Mouse (Mus musculus) testis, adult 2 months (tissue): Measurements from ENCODE around the gene Fndc8. TPM values are rescaled to one million over a fixed set of nuclear protein-coding genes. Genes with fewer than 3 reads are reported as not detected.

Experiments
- H3K27ac ChIP-seq: fragments of 200-500 bp; 2 replicates; pipeline ENCODE4 v1.5.1; 2012; ENCODE audit warnings: low read depth, low read length; ENCODE audit not compliant: control insufficient read depth, insufficient read depth
- H3K27me3 ChIP-seq: fragments of 200-500 bp; 2 replicates; pipeline ENCODE4 v1.6.1; 2012; ENCODE audit warnings: mild to moderate bottlenecking, low read length, moderate library complexity; ENCODE audit not compliant: control insufficient read depth, insufficient read depth
- H3K36me3 ChIP-seq: fragments of 200-500 bp; 2 replicates; pipeline ENCODE4 v1.6.1; 2012; ENCODE audit warnings: mild to moderate bottlenecking, low read length; ENCODE audit not compliant: control insufficient read depth, insufficient read depth
- H3K4me1 ChIP-seq: fragments of 200-500 bp; 2 replicates; pipeline ENCODE4 v1.6.1; 2012; ENCODE audit warnings: low read length; ENCODE audit not compliant: control insufficient read depth, insufficient read depth
- H3K4me3 ChIP-seq: fragments of 200-500 bp; 2 replicates; pipeline ENCODE4 v1.5.1; 2012; ENCODE audit warnings: low read depth, mild to moderate bottlenecking, low read length, moderate library complexity, mixed read lengths; ENCODE audit not compliant: control insufficient read depth
- CTCF ChIP-seq: fragments of 200-500 bp; IDR thresholded peaks from 2 replicates; pipeline ENCODE4 v1.5.1; 2012; ENCODE audit warnings: low read depth, mild to moderate bottlenecking, inconsistent platforms, low read length, moderate library complexity; ENCODE audit not compliant: control insufficient read depth, insufficient read depth, insufficient replicate concordance
- POLR2A ChIP-seq: fragments of 200-500 bp; IDR thresholded peaks from 2 replicates; pipeline ENCODE4 v1.6.1; 2012; ENCODE audit warnings: low read depth, mild to moderate bottlenecking, inconsistent platforms, low read length, moderate library complexity; ENCODE audit not compliant: control insufficient read depth
- polyA plus RNA-seq: library from polyadenylated mRNA; depleted of rRNA; stranded (reverse); fragments of >200 nt; gene quantifications from 2 replicates; pipeline ENCODE4 v1.2.3, GENCODE M21; 2012

Fndc8 gene
- polyA plus RNA-seq, 1 experiment, result 144 TPM

DNA sequence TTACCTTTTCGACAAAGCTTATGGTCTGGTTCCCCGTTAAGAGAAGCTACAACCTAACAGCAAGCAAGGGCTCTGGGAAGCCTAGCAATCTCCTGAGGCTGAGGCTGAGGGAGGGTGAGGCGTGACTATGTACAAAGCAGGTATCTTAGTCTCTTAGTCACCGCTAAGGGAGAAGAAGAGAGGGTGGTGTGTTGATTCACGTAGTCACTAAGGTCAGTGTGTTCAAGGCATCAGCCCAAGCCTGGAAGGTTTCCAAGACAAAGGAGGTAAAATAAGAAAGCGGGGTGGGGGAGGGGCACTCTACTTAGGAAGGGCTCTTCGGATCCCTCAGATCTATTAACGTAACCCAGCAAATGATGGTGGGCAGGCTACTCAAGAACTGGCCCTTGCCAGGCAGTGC is 30.4 kb upstream of the Fndc8 start:
- H3K27ac ChIP-seq, result no peak overlapping the region
- H3K27me3 ChIP-seq, result no peaks in the 10 kb centered on the region
- H3K4me1 ChIP-seq, result no peaks in the 10 kb centered on the region
- H3K4me3 ChIP-seq, result no peak overlapping the region
- TF ChIP-seq POLR2A (no peak), CTCF (no peak)
- no peaks in the 10 kb centered on the region for H3K36me3 ChIP-seq

DNA sequence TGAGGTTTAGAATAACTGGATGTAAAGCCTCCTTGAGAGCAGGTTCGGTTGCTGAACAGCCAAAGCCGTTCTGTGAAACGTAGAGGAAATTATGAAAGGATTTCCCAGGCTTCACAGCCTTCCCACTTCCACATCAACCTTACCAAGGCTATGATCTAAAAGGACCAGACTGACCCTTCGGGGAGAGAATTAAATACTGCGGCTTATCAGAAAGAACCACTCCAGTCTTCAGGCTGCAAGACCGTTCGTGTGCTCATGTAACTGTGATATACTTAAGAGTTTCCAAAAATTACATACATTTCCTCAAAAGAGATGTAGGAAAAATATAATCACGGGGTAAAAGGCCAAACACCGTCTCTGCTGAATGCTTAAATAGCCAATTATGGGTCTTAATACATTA is 29.3 kb upstream of the Fndc8 start:
- Histone ChIP-seq H3K4me1 (no peaks in the 10 kb centered on the region), H3K36me3 (no peaks in the 10 kb centered on the region), H3K4me3 (no peak overlapping the region), H3K27me3 (no peaks in the 10 kb centered on the region), H3K27ac (no peak overlapping the region)
- TF ChIP-seq CTCF, result no peak
- TF ChIP-seq POLR2A, result no peak

- TF ChIP-seq POLR2A (no peak), CTCF (no peak)
- Histone ChIP-seq H3K27me3 (no peaks in the 10 kb centered on the region), H3K27ac (no peak overlapping the region), H3K4me3 (no peak overlapping the region), H3K36me3 (no peaks in the 10 kb centered on the region), H3K4me1 (no peaks in the 10 kb centered on the region)
These were observed 28.9 kb upstream of the Fndc8 start for GRCm38 (mm10) chr11:82863059-82863458.

DNA sequence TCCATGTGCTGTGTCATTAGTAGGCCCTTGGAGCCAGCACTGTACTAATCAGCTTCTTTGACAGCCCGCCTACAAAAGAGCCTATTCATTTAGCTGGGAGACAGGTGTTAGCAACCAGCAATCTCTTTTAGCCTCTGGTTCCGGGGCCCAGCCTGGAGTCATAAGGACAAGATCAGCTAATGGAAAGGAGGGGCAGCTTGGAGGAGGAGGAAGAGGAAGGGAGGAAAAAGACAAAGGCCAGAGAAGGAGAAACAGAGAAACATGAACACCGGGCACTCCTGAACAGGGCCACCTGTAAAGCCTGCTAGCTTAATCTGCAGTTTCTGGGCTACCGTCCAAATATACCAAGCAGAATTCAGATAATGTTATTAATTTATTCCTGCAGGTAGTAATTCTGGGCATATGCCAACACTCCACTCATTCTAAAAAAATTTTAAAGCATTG is 28.4 kb upstream of the Fndc8 start:
- Histone ChIP-seq H3K4me1 (no peaks in the 10 kb centered on the region), H3K27ac (no peak overlapping the region), H3K27me3 (no peaks in the 10 kb centered on the region), H3K4me3 (no peak overlapping the region), H3K36me3 (no peaks in the 10 kb centered on the region)
- TF ChIP-seq POLR2A (no peak), CTCF (no peak)

- H3K27me3 ChIP-seq, result no peaks in the 10 kb centered on the region
- H3K27ac ChIP-seq, result no peak overlapping the region
- no peaks in the 10 kb centered on the region for H3K36me3 ChIP-seq
- peaks cover 7% of the 10 kb centered on the region for H3K4me1 ChIP-seq
- no peak overlapping the region for H3K4me3 ChIP-seq
- TF ChIP-seq CTCF (no peak), POLR2A (no peak)
These were observed 26.0 kb upstream of the Fndc8 start for GRCm38 (mm10) chr11:82865957-82866356.

GRCm38 (mm10) chr11:82866850-82867564 is 24.9 kb upstream of the Fndc8 start:
- Histone ChIP-seq H3K4me1 (peaks cover 9% of the 10 kb centered on the region), H3K27ac (no peak overlapping the region), H3K27me3 (no peaks in the 10 kb centered on the region), H3K4me3 (no peak overlapping the region), H3K36me3 (no peaks in the 10 kb centered on the region)
- no peak for TF ChIP-seq POLR2A

DNA sequence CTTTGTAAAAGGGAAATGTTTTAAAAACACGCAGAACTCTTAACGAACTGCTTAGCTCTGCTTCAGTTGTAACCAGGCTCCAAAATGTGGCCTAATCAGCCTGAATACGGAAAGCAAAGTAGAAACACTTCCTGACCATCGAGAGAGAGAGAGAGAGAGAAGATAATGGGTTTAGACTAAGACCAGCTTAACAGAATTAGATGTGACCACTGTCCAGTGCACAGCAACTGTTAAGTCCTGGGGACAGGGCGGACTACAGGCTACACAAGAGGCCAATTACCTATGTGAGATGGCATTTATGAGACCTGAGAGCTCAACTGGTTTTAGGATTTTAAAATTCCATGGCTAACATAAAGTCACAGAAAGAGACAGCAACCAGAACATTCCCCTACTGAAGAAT is 24.0 kb upstream of the Fndc8 start:
- no peak overlapping the region for H3K27ac ChIP-seq
- no peaks in the 10 kb centered on the region for H3K36me3 ChIP-seq
- no peak overlapping the region for H3K4me3 ChIP-seq
- TF ChIP-seq CTCF (no peak), POLR2A (no peak)
- peaks cover 11% of the 10 kb centered on the region for H3K4me1 ChIP-seq
- no peaks in the 10 kb centered on the region for H3K27me3 ChIP-seq

DNA sequence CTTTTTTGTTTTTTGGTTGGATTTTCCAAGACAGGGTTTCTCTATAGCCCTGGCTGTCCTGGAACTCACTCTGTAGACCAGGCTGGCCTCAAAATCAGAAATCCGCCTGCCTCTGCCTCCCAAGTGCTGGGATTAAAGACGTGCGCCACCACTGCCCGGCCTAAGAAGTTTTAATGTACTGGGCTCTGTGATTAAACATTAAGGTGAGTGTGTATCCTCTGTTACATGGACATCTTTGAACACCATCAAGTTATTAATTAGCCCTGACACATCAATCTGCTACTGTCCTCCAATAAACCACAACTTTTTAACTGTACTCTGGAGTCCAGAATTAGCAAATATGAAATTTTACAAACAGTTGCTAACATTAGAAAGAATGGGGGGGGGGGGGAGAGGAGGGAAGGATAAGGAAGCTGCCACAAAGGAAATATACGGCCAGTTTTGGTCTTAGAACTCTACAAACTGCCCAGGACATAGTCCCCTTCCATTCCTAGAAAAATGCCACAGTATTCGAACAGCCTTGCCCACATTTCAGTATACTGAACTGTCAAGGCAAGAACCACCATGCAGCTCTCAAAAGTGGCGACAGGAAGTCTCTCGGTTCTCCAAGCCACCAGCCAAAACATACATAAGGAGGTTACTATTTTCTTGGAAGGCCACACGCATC is 22.3 kb upstream of the Fndc8 start:
- Histone ChIP-seq H3K27me3 (no peaks in the 10 kb centered on the region), H3K4me1 (peaks cover 11% of the 10 kb centered on the region), H3K36me3 (no peaks in the 10 kb centered on the region), H3K4me3 (no peak overlapping the region; the same call in 1 of the 2 replicates), H3K27ac (peak overlapping the region; percentile 43; the same call in 1 of the 2 replicates)
- TF ChIP-seq POLR2A (no peak), CTCF (no peak)
